Mouse (Mus musculus): ENCODE measurements around the gene Larp1. TPM values are rescaled to one million over a fixed set of nuclear protein-coding genes. Genes with fewer than 3 reads are reported as not detected.

Gene Larp1
- polyA plus RNA-seq (2014; fragmentation: Nextera tagmentation; extraction: Ambion mirVana) = 23.4 and 23.7 TPM in 2 replicates

DNA sequence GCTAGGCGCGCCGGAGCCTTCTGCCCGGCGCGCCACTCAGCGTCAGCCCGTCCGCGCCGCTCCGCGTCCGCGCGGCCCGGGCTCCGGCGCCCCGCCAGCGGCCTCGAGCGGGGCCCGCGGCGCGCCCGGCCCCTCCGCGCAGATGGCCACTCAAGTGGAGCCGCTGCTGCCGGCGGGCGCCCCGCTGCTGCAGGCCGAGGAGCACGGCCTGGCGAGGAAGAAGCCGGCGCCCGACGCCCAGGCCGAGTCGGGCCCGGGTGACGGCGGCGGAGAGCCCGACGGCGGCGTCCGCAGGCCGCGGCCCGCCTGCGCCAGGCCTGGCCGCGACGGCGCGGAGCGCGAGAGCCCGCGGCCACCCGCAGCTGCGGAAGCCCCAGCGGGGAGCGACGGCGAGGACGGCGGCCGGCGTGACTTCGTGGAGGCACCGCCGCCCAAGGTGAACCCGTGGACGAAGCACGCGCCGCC is at the start of gene Larp1:
Gene Larp1 (plus strand): TSS at position 14 of the 465 bp plus-strand sequence.
- no peaks in the 10 kb centered on the region; the same call in 1 of the 2 replicates for H3K27me3 ChIP-seq (ENCODE audit: control insufficient read depth, insufficient read depth, low read length)
- under 1% methylated on average over 45 of the region's 84 CpGs for WGBS
- H3K9me3 ChIP-seq (ENCODE audit: control insufficient read depth, low read length) = no peaks in the 10 kb centered on the region
- H3K4me1 ChIP-seq (ENCODE audit: control insufficient read depth, insufficient read depth, low read length) = peaks cover 23% of the 10 kb centered on the region
- peak; percentile 70 for ATAC-seq (ENCODE audit: low read depth)
- peak within 1 kb of the TSS; percentile 88 for H3K27ac ChIP-seq (ENCODE audit: low read depth, low read length)
- H3K4me2 ChIP-seq (ENCODE audit: low read depth, low read length) = peak within 1 kb of the TSS; percentile 93
- peak within 1 kb of the TSS; percentile 96 for H3K4me3 ChIP-seq (ENCODE audit: low read depth, low read length)
- peak within 1 kb of the TSS; percentile 94 for H3K9ac ChIP-seq (replicated peaks; ENCODE audit: low read depth, low read length)
- H3K36me3 ChIP-seq (ENCODE audit: control insufficient read depth, insufficient read depth, low read length) = no peaks in the 10 kb centered on the region

DNA sequence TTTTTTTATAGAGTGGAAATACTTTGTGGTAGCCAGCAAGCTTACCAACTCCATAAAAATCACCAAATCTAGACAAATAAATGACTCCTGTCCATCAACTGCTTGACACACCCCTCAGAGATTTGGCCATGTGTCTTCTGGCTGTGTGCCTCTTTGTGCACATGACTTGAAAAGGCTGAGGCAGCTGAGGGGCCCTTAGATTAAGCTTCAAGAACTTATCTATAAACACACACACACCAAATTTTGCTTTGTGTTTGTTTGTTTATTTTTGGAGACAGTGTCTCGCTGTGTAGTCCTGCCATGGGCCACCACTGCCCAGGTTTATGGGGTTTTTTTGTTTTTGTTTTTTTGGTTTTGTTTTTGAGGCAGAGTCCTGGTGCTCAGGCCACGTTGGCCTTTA is 48.9 kb upstream of the Larp1 start:
- Histone ChIP-seq H3K4me3 (ENCODE audit: low read depth, low read length) (no peak overlapping the region), H3K27me3 (ENCODE audit: control insufficient read depth, insufficient read depth, low read length) (no peaks in the 10 kb centered on the region), H3K36me3 (ENCODE audit: control insufficient read depth, insufficient read depth, low read length) (no peaks in the 10 kb centered on the region), H3K9ac (replicated peaks; ENCODE audit: low read depth, low read length) (no peak overlapping the region), H3K27ac (ENCODE audit: low read depth, low read length) (no peak overlapping the region), H3K4me2 (ENCODE audit: low read depth, low read length) (no peak overlapping the region), H3K9me3 (ENCODE audit: control insufficient read depth, low read length) (no peaks in the 10 kb centered on the region), H3K4me1 (ENCODE audit: control insufficient read depth, insufficient read depth, low read length) (no peaks in the 10 kb centered on the region)
- ATAC-seq (ENCODE audit: low read depth) = no peak
- 85% methylated on average over 2 of the region's 2 CpGs for WGBS

- peak overlapping the region; percentile 88 for H3K9ac ChIP-seq (replicated peaks; ENCODE audit: low read depth, low read length)
- WGBS = under 1% methylated on average over 40 of the region's 40 CpGs
- no peaks in the 10 kb centered on the region for H3K9me3 ChIP-seq (ENCODE audit: control insufficient read depth, low read length)
- no peaks in the 10 kb centered on the region for H3K27me3 ChIP-seq (ENCODE audit: control insufficient read depth, insufficient read depth, low read length)
- no peaks in the 10 kb centered on the region for H3K36me3 ChIP-seq (ENCODE audit: control insufficient read depth, insufficient read depth, low read length)
- peak overlapping the region; percentile 76 for H3K4me2 ChIP-seq (ENCODE audit: low read depth, low read length)
- H3K27ac ChIP-seq (ENCODE audit: low read depth, low read length) = peak overlapping the region; percentile 94
- H3K4me1 ChIP-seq (ENCODE audit: control insufficient read depth, insufficient read depth, low read length) = no peaks in the 10 kb centered on the region
- peak; percentile 95 for ATAC-seq (ENCODE audit: low read depth)
- H3K4me3 ChIP-seq (ENCODE audit: low read depth, low read length) = peak overlapping the region; percentile 45
These were observed 46.2 kb upstream of the Larp1 start for GRCm38 (mm10) chr11:57962382-57963285.

- Histone ChIP-seq H3K9me3 (ENCODE audit: control insufficient read depth, low read length) (no peaks in the 10 kb centered on the region), H3K9ac (replicated peaks; ENCODE audit: low read depth, low read length) (no peak overlapping the region; the same call in 1 of the 2 replicates), H3K36me3 (ENCODE audit: control insufficient read depth, insufficient read depth, low read length) (no peaks in the 10 kb centered on the region), H3K27me3 (ENCODE audit: control insufficient read depth, insufficient read depth, low read length) (no peaks in the 10 kb centered on the region), H3K27ac (ENCODE audit: low read depth, low read length) (no peak overlapping the region; the same call in 1 of the 2 replicates), H3K4me1 (ENCODE audit: control insufficient read depth, insufficient read depth, low read length) (no peaks in the 10 kb centered on the region), H3K4me3 (ENCODE audit: low read depth, low read length) (no peak overlapping the region), H3K4me2 (ENCODE audit: low read depth, low read length) (peak overlapping the region; percentile 76)
- 32% methylated on average over 9 of the region's 9 CpGs for WGBS
- no peak for ATAC-seq (ENCODE audit: low read depth)
These were observed 45.5 kb upstream of the Larp1 start for GRCm38 (mm10) chr11:57963291-57963870.

DNA sequence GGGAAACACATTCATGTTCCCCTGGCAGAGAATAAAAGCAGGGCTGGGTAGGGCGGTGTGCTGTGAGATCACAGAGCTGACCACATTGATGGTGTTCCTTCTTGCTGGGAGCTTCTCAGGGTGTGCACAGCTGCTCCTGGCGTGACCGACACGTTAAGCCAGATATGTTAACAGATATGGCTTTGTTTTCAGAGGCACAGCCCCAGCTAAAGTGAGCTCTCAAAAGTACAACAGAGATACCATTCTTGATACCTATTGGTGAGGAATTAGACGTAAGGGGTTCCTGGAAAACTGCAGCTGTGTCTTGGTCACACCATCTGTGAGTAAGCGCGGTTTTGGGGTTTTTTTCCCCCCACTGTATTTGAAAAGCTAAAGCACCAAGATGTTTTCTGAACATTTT is 42.2 kb upstream of the Larp1 start:
- no peak for ATAC-seq (ENCODE audit: low read depth)
- WGBS = 63% methylated on average over 7 of the region's 7 CpGs
- no peak overlapping the region for H3K27ac ChIP-seq (ENCODE audit: low read depth, low read length)

GRCm38 (mm10) chr11:57968301-57968700 is 40.6 kb upstream of the Larp1 start:
- H3K4me1 ChIP-seq (ENCODE audit: control insufficient read depth, insufficient read depth, low read length) = no peaks in the 10 kb centered on the region
- 71% methylated on average over 5 of the region's 5 CpGs for WGBS
- no peaks in the 10 kb centered on the region for H3K27me3 ChIP-seq (ENCODE audit: control insufficient read depth, insufficient read depth, low read length)
- no peak overlapping the region for H3K4me2 ChIP-seq (ENCODE audit: low read depth, low read length)
- ATAC-seq (ENCODE audit: low read depth) = no peak
- H3K4me3 ChIP-seq (ENCODE audit: low read depth, low read length) = no peak overlapping the region
- H3K9me3 ChIP-seq (ENCODE audit: control insufficient read depth, low read length) = no peaks in the 10 kb centered on the region
- no peak overlapping the region for H3K27ac ChIP-seq (ENCODE audit: low read depth, low read length)
- H3K9ac ChIP-seq (replicated peaks; ENCODE audit: low read depth, low read length) = no peak overlapping the region
- no peaks in the 10 kb centered on the region for H3K36me3 ChIP-seq (ENCODE audit: control insufficient read depth, insufficient read depth, low read length)

More for the DNA sequence above, 42.2 kb upstream of the Larp1 start:
- Histone ChIP-seq H3K9ac (replicated peaks; ENCODE audit: low read depth, low read length) (no peak overlapping the region), H3K36me3 (ENCODE audit: control insufficient read depth, insufficient read depth, low read length) (no peaks in the 10 kb centered on the region), H3K4me1 (ENCODE audit: control insufficient read depth, insufficient read depth, low read length) (no peaks in the 10 kb centered on the region), H3K4me2 (ENCODE audit: low read depth, low read length) (no peak overlapping the region), H3K27me3 (ENCODE audit: control insufficient read depth, insufficient read depth, low read length) (no peaks in the 10 kb centered on the region), H3K9me3 (ENCODE audit: control insufficient read depth, low read length) (no peaks in the 10 kb centered on the region), H3K4me3 (ENCODE audit: low read depth, low read length) (no peak overlapping the region)

- Histone ChIP-seq H3K4me2 (ENCODE audit: low read depth, low read length) (no peak overlapping the region), H3K4me1 (ENCODE audit: control insufficient read depth, insufficient read depth, low read length) (no peaks in the 10 kb centered on the region), H3K9me3 (ENCODE audit: control insufficient read depth, low read length) (no peaks in the 10 kb centered on the region), H3K27ac (ENCODE audit: low read depth, low read length) (no peak overlapping the region), H3K9ac (replicated peaks; ENCODE audit: low read depth, low read length) (no peak overlapping the region), H3K4me3 (ENCODE audit: low read depth, low read length) (no peak overlapping the region), H3K36me3 (ENCODE audit: control insufficient read depth, insufficient read depth, low read length) (no peaks in the 10 kb centered on the region), H3K27me3 (ENCODE audit: control insufficient read depth, insufficient read depth, low read length) (no peaks in the 10 kb centered on the region)
- no peak for ATAC-seq (ENCODE audit: low read depth)
- 35% methylated on average over 5 of the region's 5 CpGs for WGBS
These were observed 38.3 kb upstream of the Larp1 start for GRCm38 (mm10) chr11:57970541-57970940.

- WGBS = 76% methylated on average over 13 of the region's 13 CpGs
- H3K27ac ChIP-seq (ENCODE audit: low read depth, low read length) = no peak overlapping the region
- no peak for ATAC-seq (ENCODE audit: low read depth)
These were observed 35.6 kb upstream of the Larp1 start for GRCm38 (mm10) chr11:57973001-57973912.

More at GRCm38 (mm10) chr11:57973001-57973912, 35.6 kb upstream of the Larp1 start:
- Histone ChIP-seq H3K9ac (replicated peaks; ENCODE audit: low read depth, low read length) (no peak overlapping the region), H3K4me3 (ENCODE audit: low read depth, low read length) (no peak overlapping the region), H3K36me3 (ENCODE audit: control insufficient read depth, insufficient read depth, low read length) (no peaks in the 10 kb centered on the region), H3K9me3 (ENCODE audit: control insufficient read depth, low read length) (no peaks in the 10 kb centered on the region), H3K4me2 (ENCODE audit: low read depth, low read length) (no peak overlapping the region), H3K27me3 (ENCODE audit: control insufficient read depth, insufficient read depth, low read length) (no peaks in the 10 kb centered on the region), H3K4me1 (ENCODE audit: control insufficient read depth, insufficient read depth, low read length) (no peaks in the 10 kb centered on the region)
